Mouse (Mus musculus): Measurements from ENCODE around the gene Tjp2. TPM values are rescaled to one million over a fixed set of nuclear protein-coding genes. Genes with fewer than 3 reads are reported as not detected.

Gene Tjp2
- polyA plus RNA-seq, 1 experiment from 2014 or later = 30.8 TPM

DNA sequence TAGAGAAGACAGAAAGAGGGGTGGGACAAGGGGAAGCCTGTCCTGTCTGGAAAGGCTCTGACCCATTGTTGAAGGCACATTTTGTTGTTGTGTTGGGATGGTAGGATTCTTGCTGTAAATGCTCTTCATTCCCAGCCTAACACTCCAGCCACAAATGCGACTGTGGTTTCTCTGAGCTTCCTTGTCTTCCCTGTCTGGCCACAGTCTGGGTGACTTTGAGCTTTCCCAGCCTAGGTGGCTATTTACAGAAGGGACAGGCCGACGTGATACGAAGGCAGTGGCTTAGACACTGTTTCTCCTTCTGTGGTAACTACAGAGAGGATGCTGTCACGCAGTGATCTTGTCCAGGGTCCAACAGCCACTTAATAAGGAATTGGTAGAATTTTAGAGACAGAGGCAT lies 166.8 kb downstream of the Tjp2 start:
- Histone ChIP-seq H3K27me3 (ENCODE audit: low read depth, poor library complexity, severe bottlenecking) (no peaks in the 10 kb centered on the region), H3K36me3 (no peaks in the 10 kb centered on the region), H3K27ac (replicated peaks) (no peak overlapping the region), H3K4me3 (no peak overlapping the region), H3K4me1 (no peaks in the 10 kb centered on the region), H3K9me3 (replicated peaks) (peaks cover 10% of the 10 kb centered on the region)
- DNase-seq (ENCODE audit: low spot score) = no peak
- 92% methylated on average over 5 of the region's 5 CpGs for WGBS

DNA sequence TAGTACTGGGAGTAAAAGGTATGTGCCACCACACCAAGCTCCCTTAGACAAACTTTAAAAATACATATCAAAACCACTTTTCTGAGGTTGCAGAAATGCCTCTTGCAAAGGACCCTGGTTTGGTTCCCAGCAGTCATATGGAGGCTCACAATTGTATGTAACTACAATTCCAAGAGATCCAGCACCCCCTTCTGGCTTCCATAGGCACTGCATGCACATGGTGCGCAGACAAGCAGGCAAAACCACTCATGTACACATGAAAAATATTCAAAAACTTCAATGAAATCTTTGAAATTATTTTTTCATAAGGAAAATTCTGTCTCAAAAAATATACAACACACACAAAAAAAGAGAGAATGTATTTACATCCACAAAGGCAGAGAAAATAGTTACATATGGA lies 167.9 kb downstream of the Tjp2 start:
- no peak overlapping the region for H3K4me3 ChIP-seq
- no peaks in the 10 kb centered on the region for H3K27me3 ChIP-seq (ENCODE audit: low read depth, poor library complexity, severe bottlenecking)
- no peaks in the 10 kb centered on the region for H3K36me3 ChIP-seq
- H3K4me1 ChIP-seq = no peaks in the 10 kb centered on the region
- no peak overlapping the region for H3K27ac ChIP-seq (replicated peaks)
- DNase-seq (ENCODE audit: low spot score) = no peak
- 93% methylated on average over 1 of the region's 1 CpGs for WGBS
- H3K9me3 ChIP-seq (replicated peaks) = peaks cover 10% of the 10 kb centered on the region

DNA sequence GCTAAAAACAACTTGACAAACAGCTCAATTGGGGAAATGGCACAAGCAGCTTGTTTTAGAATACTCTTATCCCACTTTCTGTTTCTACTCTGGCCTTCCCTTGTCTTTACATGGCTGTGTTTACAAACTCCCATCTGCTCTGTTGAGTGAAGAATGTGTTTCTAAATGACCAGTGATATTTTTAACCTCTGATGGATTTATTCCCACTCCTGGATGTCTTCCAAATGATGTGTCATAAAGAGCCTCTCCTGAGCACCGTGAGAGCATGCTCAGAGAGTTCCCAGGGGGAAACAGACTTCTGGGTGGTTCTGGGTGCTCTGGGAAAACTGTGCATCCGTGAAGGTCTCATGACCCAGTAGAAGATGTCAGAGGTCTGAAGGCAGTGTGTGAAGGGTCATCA lies 169.9 kb downstream of the Tjp2 start:
- WGBS = 84% methylated on average over 2 of the region's 2 CpGs
- Histone ChIP-seq H3K4me3 (no peak overlapping the region), H3K36me3 (no peaks in the 10 kb centered on the region), H3K27me3 (ENCODE audit: low read depth, poor library complexity, severe bottlenecking) (no peaks in the 10 kb centered on the region), H3K27ac (replicated peaks) (no peak overlapping the region), H3K4me1 (no peaks in the 10 kb centered on the region; the same call in 1 of the 2 replicates), H3K9me3 (replicated peaks) (peaks cover 10% of the 10 kb centered on the region)
- DNase-seq (ENCODE audit: low spot score) = no peak

DNA sequence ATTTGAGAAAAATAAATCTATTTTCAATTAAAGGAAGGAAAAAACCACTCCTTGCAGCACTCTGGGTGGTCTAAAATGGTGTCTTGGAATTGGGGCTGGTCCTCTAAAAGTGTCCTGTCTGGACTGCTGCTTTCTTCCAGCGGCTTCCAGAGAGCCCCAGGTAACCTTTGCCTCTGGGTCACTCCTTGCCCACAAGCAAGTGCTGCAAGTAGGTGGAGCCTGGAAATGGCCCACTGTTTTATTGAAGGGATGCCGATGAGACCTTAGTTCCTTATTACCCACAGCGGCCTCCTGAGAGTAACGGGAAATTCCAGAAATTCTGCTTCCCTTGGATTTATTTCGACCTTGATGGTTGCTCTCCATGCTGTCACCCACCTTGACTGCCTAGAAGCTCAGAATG lies 170.6 kb downstream of the Tjp2 start:
- no peak overlapping the region for H3K4me3 ChIP-seq
- H3K9me3 ChIP-seq (replicated peaks) = peaks cover 10% of the 10 kb centered on the region
- WGBS = 90% methylated on average over 5 of the region's 5 CpGs
- H3K4me1 ChIP-seq = no peaks in the 10 kb centered on the region; the same call in 1 of the 2 replicates
- no peak for DNase-seq (ENCODE audit: low spot score)
- no peak overlapping the region for H3K27ac ChIP-seq (replicated peaks)
- no peaks in the 10 kb centered on the region for H3K36me3 ChIP-seq
- H3K27me3 ChIP-seq (ENCODE audit: low read depth, poor library complexity, severe bottlenecking) = no peaks in the 10 kb centered on the region

DNA sequence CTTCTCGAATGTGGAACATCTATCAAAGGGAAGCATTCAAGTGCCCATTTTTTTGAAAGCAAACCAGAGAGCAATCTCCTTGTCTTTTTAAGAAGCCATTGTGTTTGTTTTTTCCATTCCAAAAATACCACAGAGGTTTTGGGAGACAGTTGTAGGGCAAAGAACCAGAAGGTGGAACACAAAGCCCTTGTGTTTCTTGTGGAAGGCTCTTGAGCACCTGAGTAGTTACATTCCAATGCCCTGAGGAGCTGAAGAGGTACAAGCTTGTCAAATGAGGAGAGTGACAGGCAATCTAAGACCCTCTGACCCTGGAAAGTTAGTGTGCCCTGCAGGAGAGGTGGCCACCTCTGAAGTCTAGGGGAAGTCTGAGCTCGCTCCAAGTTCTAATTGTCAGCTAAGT lies 174.3 kb downstream of the Tjp2 start:
- 88% methylated on average over 2 of the region's 2 CpGs for WGBS
- Histone ChIP-seq H3K9me3 (replicated peaks) (no peaks in the 10 kb centered on the region), H3K36me3 (no peaks in the 10 kb centered on the region), H3K4me1 (no peaks in the 10 kb centered on the region; the same call in 1 of the 2 replicates), H3K27ac (replicated peaks) (no peak overlapping the region), H3K4me3 (no peak overlapping the region), H3K27me3 (ENCODE audit: low read depth, poor library complexity, severe bottlenecking) (no peaks in the 10 kb centered on the region)
- no peak for DNase-seq (ENCODE audit: low spot score)

DNA sequence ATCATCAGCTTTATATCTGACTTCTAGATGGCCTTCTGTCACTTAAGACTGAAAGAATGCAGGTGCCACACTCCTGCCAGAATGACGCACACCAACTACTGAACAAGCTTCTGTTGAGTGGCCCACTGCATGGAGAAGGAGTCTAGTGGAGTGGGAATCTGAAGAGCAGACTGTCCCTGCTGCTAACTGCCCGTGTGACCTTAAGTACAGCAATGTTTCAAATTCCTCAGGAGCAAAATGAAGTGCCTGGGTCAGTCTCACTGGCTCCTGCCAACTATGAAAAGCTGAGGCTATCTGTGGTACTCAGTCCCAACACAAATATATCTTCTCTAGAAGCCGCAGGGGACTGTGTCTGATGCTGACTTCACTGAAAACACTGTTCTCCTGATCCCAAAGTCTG lies 175.5 kb downstream of the Tjp2 start:
- WGBS = 87% methylated on average over 3 of the region's 3 CpGs
- Histone ChIP-seq H3K27me3 (ENCODE audit: low read depth, poor library complexity, severe bottlenecking) (no peaks in the 10 kb centered on the region), H3K36me3 (no peaks in the 10 kb centered on the region), H3K9me3 (replicated peaks) (no peaks in the 10 kb centered on the region), H3K4me1 (no peaks in the 10 kb centered on the region; the same call in 1 of the 2 replicates), H3K27ac (replicated peaks) (no peak overlapping the region), H3K4me3 (no peak overlapping the region)
- no peak for DNase-seq (ENCODE audit: low spot score)

DNA sequence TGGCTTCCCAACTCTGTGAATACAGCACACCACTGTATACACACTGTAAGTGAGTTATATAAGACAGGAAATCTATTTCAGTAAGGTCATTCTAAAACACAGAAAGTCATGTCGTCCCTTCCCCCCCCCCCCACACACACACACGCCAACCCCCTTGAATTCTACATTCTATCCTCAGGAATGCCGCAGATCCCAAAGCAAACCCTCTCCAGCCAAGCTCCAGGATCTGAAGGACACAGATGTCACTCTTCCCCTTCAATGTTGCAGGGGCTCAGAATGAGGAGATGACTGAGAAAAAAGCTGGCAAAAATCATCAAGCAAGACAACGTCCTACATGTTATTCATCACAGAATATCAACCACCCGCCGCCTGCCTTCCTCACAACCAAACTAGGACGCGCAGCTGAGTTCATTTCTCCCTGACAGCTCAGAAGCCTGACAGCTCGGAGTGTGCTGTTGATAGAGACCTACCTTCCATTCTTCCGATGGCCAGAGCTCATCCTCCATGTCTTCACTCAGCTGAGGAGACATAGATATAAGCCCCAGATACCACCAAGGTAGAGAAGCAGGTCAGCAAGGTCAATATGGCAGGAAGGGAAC lies 178.3 kb downstream of the Tjp2 start:
- H3K27me3 ChIP-seq (ENCODE audit: low read depth, poor library complexity, severe bottlenecking) = no peaks in the 10 kb centered on the region
- WGBS = 93% methylated on average over 10 of the region's 10 CpGs
- H3K9me3 ChIP-seq (replicated peaks) = no peaks in the 10 kb centered on the region
- no peak overlapping the region for H3K4me3 ChIP-seq
- DNase-seq (ENCODE audit: low spot score) = no peak
- H3K36me3 ChIP-seq = no peaks in the 10 kb centered on the region
- no peaks in the 10 kb centered on the region; the same call in 1 of the 2 replicates for H3K4me1 ChIP-seq
- H3K27ac ChIP-seq (replicated peaks) = no peak overlapping the region

Other genes starting within 250 kb of the Tjp2 start
- gene Fam189a2, start 194.0 kb downstream of the Tjp2 start, polyA plus RNA-seq (2016; fragmentation: Nextera tagmentation; extraction: Ambion mirVana) = 0.95 and 1.1 TPM in 2 replicates
- gene Fxn, start 55.6 kb upstream of the Tjp2 start, polyA plus RNA-seq (2016; fragmentation: Nextera tagmentation; extraction: Ambion mirVana) = 54.3 and 55.9 TPM in 2 replicates

Measured in midbrain, embryonic 10.5 days (tissue).